Mouse (Mus musculus) embryonic facial prominence, embryonic 11.5 days (tissue): ENCODE measurements at regions not wholly inside any gene's neighbourhood (a gene's known extent, or its start where the extent isn't known, plus 50 kb on each side); places are given as distances from the start of the nearest gene placed in this dataset.

Source experiments
- ATAC-seq: fragments of 200-750 bp; cut with Nextera tagmentation; replicated peaks from 2 replicates; pipeline ENCODE4 v1.8.0; 2017; ENCODE audit warnings: low read depth; ENCODE audit not compliant: insufficient number of reproducible peaks, low FRiP score, low TSS enrichment
- DNase-seq: peaks from one replicate; pipeline ENCODE4 v3.0.0-alpha.2; 2015; ENCODE audit warnings: low spot score
- H3K27ac ChIP-seq: fragments of 300-500 bp; sonication (generic); replicated peaks from 2 replicates; pipeline ENCODE4 v1.5.1; 2014; ENCODE audit warnings: mild to moderate bottlenecking, low read depth, low read length, control low read depth
- H3K27me3 ChIP-seq: fragments of 300-500 bp; sonication (generic); 2 replicates; pipeline ENCODE4 v1.6.1; 2014; ENCODE audit warnings: mild to moderate bottlenecking, low read length, moderate library complexity, mixed read lengths; ENCODE audit not compliant: control insufficient read depth, insufficient read depth
- H3K36me3 ChIP-seq: fragments of 300-500 bp; sonication (generic); replicated peaks from 2 replicates; pipeline ENCODE4 v1.6.1; 2014; ENCODE audit warnings: low read depth, mild to moderate bottlenecking, low read length, moderate library complexity, mixed read lengths; ENCODE audit not compliant: control insufficient read depth, insufficient read depth
- H3K4me1 ChIP-seq: fragments of 300-500 bp; sonication (generic); 2 replicates; pipeline ENCODE4 v1.6.1; 2014; ENCODE audit warnings: low read length, mixed read lengths; ENCODE audit not compliant: control insufficient read depth, insufficient read depth
- H3K4me2 ChIP-seq: fragments of 300-500 bp; sonication (generic); 2 replicates; pipeline ENCODE4 v1.6.1; 2014; ENCODE audit warnings: low read depth, mild to moderate bottlenecking, control low read depth, low read length, moderate library complexity
- H3K4me3 ChIP-seq: fragments of 300-500 bp; sonication (generic); 2 replicates; pipeline ENCODE4 v1.5.1; 2014; ENCODE audit warnings: low read depth, low read length, control low read depth
- H3K9ac ChIP-seq: fragments of 300-500 bp; sonication (generic); replicated peaks from 2 replicates; pipeline ENCODE4 v1.6.1; 2014; ENCODE audit warnings: mild to moderate bottlenecking, control low read depth, low read length
- H3K9me3 ChIP-seq: fragments of 300-500 bp; sonication (generic); replicated peaks from 2 replicates; pipeline ENCODE4 v1.6.1; 2016; ENCODE audit warnings: mild to moderate bottlenecking, low read length, inconsistent platforms, mixed read lengths; ENCODE audit not compliant: control insufficient read depth
- WGBS: fragments of 180-500 bp; shearing (Covaris S2); extraction: QIAGEN DNeasy Blood & Tissue Kit; methylation state at CpG from one replicate; pipeline ENCODE4 v1.1.7; 2014; 5-methylcytosine and 5-hydroxymethylcytosine counted together

GRCm38 (mm10) chr8:116798981-116799380 lies 66.2 kb upstream of the Cdyl2 start:
- Histone ChIP-seq H3K9ac (no peak overlapping the region), H3K4me1 (no peaks in the 10 kb centered on the region), H3K27ac (no peak overlapping the region), H3K4me3 (no peak overlapping the region), H3K27me3 (no peaks in the 10 kb centered on the region), H3K9me3 (no peaks in the 10 kb centered on the region), H3K36me3 (no peaks in the 10 kb centered on the region), H3K4me2 (no peak overlapping the region)
- 88% methylated on average over 4 of the region's 4 CpGs for WGBS
- ATAC-seq (no peak), DNase-seq (no peak)

GRCm38 (mm10) chr8:116795713-116796112 lies 62.9 kb upstream of the Cdyl2 start:
- 90% methylated on average over 6 of the region's 6 CpGs for WGBS
- Histone ChIP-seq H3K27me3 (no peaks in the 10 kb centered on the region), H3K4me1 (no peaks in the 10 kb centered on the region), H3K4me2 (no peak overlapping the region), H3K36me3 (no peaks in the 10 kb centered on the region), H3K4me3 (no peak overlapping the region), H3K27ac (no peak overlapping the region), H3K9me3 (no peaks in the 10 kb centered on the region), H3K9ac (no peak overlapping the region)
- ATAC-seq (no peak), DNase-seq (no peak)

- ATAC-seq (no peak), DNase-seq (no peak)
- Histone ChIP-seq H3K27ac (no peak overlapping the region), H3K4me3 (no peak overlapping the region), H3K9ac (no peak overlapping the region), H3K36me3 (no peaks in the 10 kb centered on the region), H3K4me2 (no peak overlapping the region), H3K27me3 (no peaks in the 10 kb centered on the region), H3K4me1 (no peaks in the 10 kb centered on the region), H3K9me3 (no peaks in the 10 kb centered on the region)
- WGBS = 85% methylated on average over 1 of the region's 1 CpGs
Measured at GRCm38 (mm10) chr8:116793107-116793506, 60.3 kb upstream of the Cdyl2 start.

GRCm38 (mm10) chr8:116790294-116790693 lies 57.5 kb upstream of the Cdyl2 start:
- no peaks in the 10 kb centered on the region for H3K36me3 ChIP-seq
- no peak overlapping the region for H3K4me2 ChIP-seq
- 80% methylated on average over 16 of the region's 16 CpGs for WGBS
- no peak overlapping the region for H3K4me3 ChIP-seq
- DNase-seq (no peak), ATAC-seq (no peak)
- no peaks in the 10 kb centered on the region for H3K9me3 ChIP-seq
- H3K27me3 ChIP-seq = no peaks in the 10 kb centered on the region
- no peak overlapping the region for H3K9ac ChIP-seq
- H3K27ac ChIP-seq = no peak overlapping the region
- H3K4me1 ChIP-seq = no peaks in the 10 kb centered on the region
